Mouse (Mus musculus): ENCODE measurements around the gene Olfr733.

Gene Olfr733

GRCm38 (mm10) chr14:50301422-50301821 lies at the start of gene Olfr733:
Gene Olfr733, minus strand, starts transcription at chr14:50301522.
- DNase-seq (ENCODE audit: low spot score in 2 of 2), result no peak

GRCm38 (mm10) chr14:50348796-50349195 lies 47.5 kb upstream of the Olfr733 start, which contains the start of gene Olfr735:
Gene Olfr735, minus strand, starts transcription at chr14:50348872.
- DNase-seq (ENCODE audit: low spot score in 2 of 2), result no peak

GRCm38 (mm10) chr14:50326661-50327060 lies 25.3 kb upstream of the Olfr733 start, which contains the start of gene Olfr734:
Gene Olfr734, minus strand, starts transcription at chr14:50326761.
- no peak for DNase-seq (ENCODE audit: low spot score in 2 of 2)

GRCm38 (mm10) chr14:50284106-50284505 lies 17.2 kb downstream of the Olfr733 start, which contains the start of gene Olfr732:
Gene Olfr732, minus strand, starts transcription at chr14:50284206.
- DNase-seq (ENCODE audit: low spot score in 2 of 2), result no peak

All from right cerebral cortex, adult 2 months (tissue).